Mouse (Mus musculus): Measurements from ENCODE around the gene Gm38392. TPM values are rescaled to one million over a fixed set of nuclear protein-coding genes. Genes with fewer than 3 reads are reported as not detected.

The Gm38392 gene
- polyA plus RNA-seq, 1 experiment, result 0.22 TPM

DNA sequence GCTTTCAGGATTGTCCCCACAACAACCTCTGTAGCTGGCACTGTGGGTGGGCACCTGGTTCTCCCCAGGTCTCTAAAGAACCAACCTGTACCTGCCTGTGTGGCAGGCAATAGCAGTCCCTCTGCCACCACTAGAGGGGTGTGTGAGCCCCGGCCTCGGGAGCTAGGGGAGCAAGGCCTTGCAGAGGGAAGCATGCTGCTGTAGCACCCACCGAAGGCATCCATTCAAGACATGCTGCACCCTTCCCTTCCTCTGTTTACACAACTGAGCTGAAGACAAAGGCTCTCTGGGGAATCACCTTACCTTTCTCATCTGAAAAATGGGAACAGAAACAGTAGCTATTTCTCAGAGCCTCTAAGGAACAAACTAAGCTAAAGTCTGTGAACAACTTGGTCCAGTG lies 51.8 kb downstream of the Gm38392 start:
- H3K27me3 ChIP-seq (replicated peaks; ENCODE audit: control insufficient read depth, insufficient read depth, low read length), result no peaks in the 10 kb centered on the region
- H3K27ac ChIP-seq (ENCODE audit: insufficient read depth, low read depth, low read length), result no peak overlapping the region
- no peaks in the 10 kb centered on the region for H3K4me1 ChIP-seq (ENCODE audit: control insufficient read depth, insufficient read depth, low read length)
- H3K36me3 ChIP-seq (ENCODE audit: control insufficient read depth, insufficient read depth, low read length), result no peaks in the 10 kb centered on the region
- no peak for DNase-seq
- WGBS, result 27% methylated on average over 3 of the region's 3 CpGs
- TF ChIP-seq POLR2A (IDR thresholded peaks at IDR 0.05; ENCODE audit: low read depth, low read length) (no peak), CTCF (conservative IDR thresholded peaks at IDR 0.05; ENCODE audit: insufficient read depth, insufficient read length, low read depth, low read length) (peak; percentile 45; the same call in 1 of the 2 replicates)
- H3K4me3 ChIP-seq (ENCODE audit: insufficient read depth, low read depth, low read length), result no peak overlapping the region

DNA sequence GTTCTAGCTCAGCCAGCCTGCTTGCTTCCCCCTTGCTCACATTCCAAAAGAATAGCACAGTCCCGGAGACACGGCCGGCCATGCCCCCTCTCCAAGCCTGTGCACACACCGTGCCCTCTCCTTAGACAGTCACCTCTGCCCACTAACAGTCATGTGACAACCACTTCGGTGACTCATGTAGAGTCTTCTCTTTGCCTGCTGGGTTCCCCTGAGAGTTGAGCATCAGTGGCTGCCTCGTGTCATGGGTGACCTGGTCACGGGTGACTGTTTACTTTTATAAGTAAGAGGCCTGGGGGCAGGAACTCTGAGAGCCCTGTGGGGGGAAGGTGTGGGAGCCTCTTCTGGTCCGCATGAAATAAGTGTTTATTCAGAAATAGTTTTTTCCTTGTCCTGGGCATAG lies 53.0 kb downstream of the Gm38392 start:
- H3K4me1 ChIP-seq (ENCODE audit: control insufficient read depth, insufficient read depth, low read length), result no peaks in the 10 kb centered on the region
- WGBS, result 43% methylated on average over 8 of the region's 8 CpGs
- no peak overlapping the region for H3K4me3 ChIP-seq (ENCODE audit: insufficient read depth, low read depth, low read length)
- no peak overlapping the region for H3K27ac ChIP-seq (ENCODE audit: insufficient read depth, low read depth, low read length)
- no peak for DNase-seq
- no peaks in the 10 kb centered on the region for H3K27me3 ChIP-seq (replicated peaks; ENCODE audit: control insufficient read depth, insufficient read depth, low read length)
- H3K36me3 ChIP-seq (ENCODE audit: control insufficient read depth, insufficient read depth, low read length), result no peaks in the 10 kb centered on the region
- no peak for TF ChIP-seq POLR2A (IDR thresholded peaks at IDR 0.05; ENCODE audit: low read depth, low read length)

DNA sequence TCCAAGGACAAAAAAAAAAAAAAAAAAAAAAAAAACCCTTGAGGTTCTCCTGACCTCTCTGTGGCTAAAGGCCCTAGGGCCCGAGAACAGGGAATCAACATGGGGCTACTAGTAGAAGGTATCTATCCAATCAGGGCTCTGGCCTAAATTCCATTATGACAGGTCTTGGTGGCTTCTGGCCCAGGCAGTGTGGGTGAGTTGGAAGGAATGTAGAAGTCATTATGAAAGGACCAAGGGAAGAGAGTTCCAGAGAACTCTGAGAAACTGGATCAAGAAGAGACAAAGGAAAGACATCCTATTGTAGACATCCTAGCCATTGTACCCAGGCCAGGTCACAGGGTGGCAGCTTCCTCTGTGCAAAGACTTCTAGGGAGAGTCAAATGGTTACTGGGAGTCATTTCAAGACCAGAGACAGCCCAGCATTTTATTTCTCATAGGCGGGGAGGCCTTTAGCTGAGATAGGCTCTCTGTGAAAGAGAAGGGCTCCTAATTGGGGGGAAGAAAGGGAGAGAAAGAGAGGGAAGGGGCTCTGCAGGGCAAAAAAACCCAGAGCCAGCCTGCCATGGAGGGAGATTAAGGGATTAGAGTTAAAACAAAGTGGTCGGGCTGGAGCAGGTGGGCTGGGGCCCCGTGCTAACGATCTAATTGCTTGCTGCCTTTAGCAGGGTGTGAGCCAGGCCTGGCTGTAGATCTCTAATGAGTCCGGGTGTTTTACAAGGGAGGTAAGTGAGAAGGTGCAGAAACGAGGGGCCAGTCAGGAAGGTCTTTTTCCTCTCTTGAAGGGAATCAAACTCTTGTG lies 54.0 kb downstream of the Gm38392 start:
- Histone ChIP-seq H3K4me3 (ENCODE audit: insufficient read depth, low read depth, low read length) (no peak overlapping the region), H3K4me1 (ENCODE audit: control insufficient read depth, insufficient read depth, low read length) (no peaks in the 10 kb centered on the region), H3K27ac (ENCODE audit: insufficient read depth, low read depth, low read length) (no peak overlapping the region), H3K27me3 (replicated peaks; ENCODE audit: control insufficient read depth, insufficient read depth, low read length) (no peaks in the 10 kb centered on the region), H3K36me3 (ENCODE audit: control insufficient read depth, insufficient read depth, low read length) (no peaks in the 10 kb centered on the region)
- WGBS, result 61% methylated on average over 7 of the region's 7 CpGs
- TF ChIP-seq CTCF (conservative IDR thresholded peaks at IDR 0.05; ENCODE audit: insufficient read depth, insufficient read length, low read depth, low read length) (no peak), POLR2A (IDR thresholded peaks at IDR 0.05; ENCODE audit: low read depth, low read length) (no peak)
- no peak for DNase-seq

DNA sequence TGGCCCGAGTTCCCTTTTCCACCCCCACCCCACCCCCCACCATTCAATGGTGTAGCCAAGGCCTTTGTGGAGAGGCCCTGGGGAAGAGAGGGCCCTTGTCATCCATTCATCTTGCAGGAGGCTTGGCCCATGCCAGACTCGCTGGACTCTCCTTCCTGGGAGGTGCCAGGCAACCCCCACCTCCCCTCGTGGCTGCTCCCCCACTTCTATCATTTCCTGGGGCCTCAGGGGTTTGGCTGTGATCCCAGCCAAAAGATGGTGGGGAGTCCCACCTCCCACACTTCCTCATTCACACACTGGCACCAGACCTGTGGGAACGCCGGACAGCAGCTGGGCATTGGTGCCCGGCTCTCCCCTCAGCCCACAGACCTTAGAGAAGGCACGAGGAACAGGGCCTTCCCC lies 54.7 kb downstream of the Gm38392 start:
- TF ChIP-seq POLR2A (IDR thresholded peaks at IDR 0.05; ENCODE audit: low read depth, low read length) (no peak), CTCF (conservative IDR thresholded peaks at IDR 0.05; ENCODE audit: insufficient read depth, insufficient read length, low read depth, low read length) (no peak)
- H3K27ac ChIP-seq (ENCODE audit: insufficient read depth, low read depth, low read length), result no peak overlapping the region
- H3K27me3 ChIP-seq (replicated peaks; ENCODE audit: control insufficient read depth, insufficient read depth, low read length), result no peaks in the 10 kb centered on the region
- H3K4me3 ChIP-seq (ENCODE audit: insufficient read depth, low read depth, low read length), result no peak overlapping the region
- WGBS, result 48% methylated on average over 7 of the region's 7 CpGs
- no peaks in the 10 kb centered on the region for H3K4me1 ChIP-seq (ENCODE audit: control insufficient read depth, insufficient read depth, low read length)
- H3K36me3 ChIP-seq (ENCODE audit: control insufficient read depth, insufficient read depth, low read length), result no peaks in the 10 kb centered on the region
- no peak for DNase-seq

DNA sequence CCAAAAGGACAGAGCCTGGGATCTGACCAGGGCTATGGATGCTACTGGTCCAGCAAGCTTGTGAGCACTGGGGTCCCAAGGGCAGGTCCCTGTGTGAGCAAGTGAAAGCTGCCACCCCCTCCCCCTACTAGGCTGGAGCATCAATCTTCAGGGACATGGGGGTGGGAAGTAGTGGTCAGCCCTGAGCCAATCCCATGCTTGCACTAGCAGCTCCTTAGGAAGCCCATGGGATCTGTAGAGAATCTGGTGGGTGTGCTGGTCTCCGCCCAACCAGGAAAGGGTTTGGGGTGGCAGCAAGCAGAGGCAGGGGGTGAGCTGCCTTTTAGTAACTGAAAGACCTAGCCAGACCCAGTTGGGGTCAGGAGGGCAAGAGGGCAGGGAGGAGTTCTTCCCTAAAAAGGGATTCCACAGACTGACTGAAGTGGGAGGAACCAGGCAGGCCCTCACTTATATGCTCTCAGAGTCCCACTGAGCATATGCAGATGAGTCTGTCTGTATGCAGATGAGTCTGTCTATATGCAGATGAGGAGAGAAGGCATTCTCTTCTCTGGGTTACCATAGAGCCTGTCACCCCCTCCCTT lies 55.9 kb downstream of the Gm38392 start:
- Histone ChIP-seq H3K36me3 (ENCODE audit: control insufficient read depth, insufficient read depth, low read length) (no peaks in the 10 kb centered on the region), H3K4me1 (ENCODE audit: control insufficient read depth, insufficient read depth, low read length) (no peaks in the 10 kb centered on the region), H3K27me3 (replicated peaks; ENCODE audit: control insufficient read depth, insufficient read depth, low read length) (no peaks in the 10 kb centered on the region), H3K27ac (ENCODE audit: insufficient read depth, low read depth, low read length) (no peak overlapping the region), H3K4me3 (ENCODE audit: insufficient read depth, low read depth, low read length) (no peak overlapping the region)
- 68% methylated on average over 1 of the region's 1 CpGs for WGBS
- no peak for DNase-seq
- TF ChIP-seq CTCF (conservative IDR thresholded peaks at IDR 0.05; ENCODE audit: insufficient read depth, insufficient read length, low read depth, low read length) (no peak), POLR2A (IDR thresholded peaks at IDR 0.05; ENCODE audit: low read depth, low read length) (no peak)

DNA sequence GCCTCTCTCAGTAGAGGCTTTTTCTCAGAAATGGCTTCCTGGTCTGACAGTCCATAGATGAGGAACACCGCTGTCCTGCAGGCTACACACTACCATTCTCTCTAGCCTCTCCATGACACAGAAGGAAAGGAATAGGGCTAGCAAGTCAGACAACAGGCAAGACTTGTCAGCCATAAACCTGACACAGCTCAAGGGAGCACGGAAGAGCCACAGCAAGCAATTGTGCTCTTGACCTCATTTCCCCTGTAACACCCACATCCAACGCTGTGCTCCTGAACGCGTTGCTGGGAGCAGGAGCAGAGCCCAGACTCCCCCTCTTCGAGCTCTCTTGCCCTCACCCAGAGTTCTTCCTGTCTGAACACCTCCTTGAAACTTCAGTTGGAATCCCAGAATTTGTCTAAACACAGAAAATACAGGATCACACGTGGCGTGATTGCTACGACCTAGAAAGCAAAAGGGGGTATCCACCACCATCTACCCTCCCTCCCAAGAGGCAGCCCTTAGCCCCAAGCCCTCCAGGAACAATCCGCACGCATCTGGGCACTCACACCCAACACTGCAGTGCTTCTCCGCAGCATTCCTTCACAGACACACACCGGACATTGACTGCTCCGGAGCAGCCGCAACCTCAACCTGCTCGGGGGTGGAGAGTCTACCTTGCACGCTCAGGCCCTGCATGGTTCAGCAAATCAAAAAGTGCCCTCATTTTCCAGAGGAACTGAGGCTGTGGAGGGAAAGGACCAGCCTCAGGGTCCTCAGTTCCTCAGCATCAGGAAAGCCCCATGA lies 56.6 kb downstream of the Gm38392 start:
- WGBS, result 18% methylated on average over 17 of the region's 17 CpGs
- Histone ChIP-seq H3K27ac (ENCODE audit: insufficient read depth, low read depth, low read length) (no peak overlapping the region), H3K4me1 (ENCODE audit: control insufficient read depth, insufficient read depth, low read length) (no peaks in the 10 kb centered on the region), H3K36me3 (ENCODE audit: control insufficient read depth, insufficient read depth, low read length) (no peaks in the 10 kb centered on the region), H3K27me3 (replicated peaks; ENCODE audit: control insufficient read depth, insufficient read depth, low read length) (no peaks in the 10 kb centered on the region), H3K4me3 (ENCODE audit: insufficient read depth, low read depth, low read length) (no peak overlapping the region)
- TF ChIP-seq CTCF (conservative IDR thresholded peaks at IDR 0.05; ENCODE audit: insufficient read depth, insufficient read length, low read depth, low read length) (no peak), POLR2A (IDR thresholded peaks at IDR 0.05; ENCODE audit: low read depth, low read length) (no peak)
- peak; percentile 31 for DNase-seq

DNA sequence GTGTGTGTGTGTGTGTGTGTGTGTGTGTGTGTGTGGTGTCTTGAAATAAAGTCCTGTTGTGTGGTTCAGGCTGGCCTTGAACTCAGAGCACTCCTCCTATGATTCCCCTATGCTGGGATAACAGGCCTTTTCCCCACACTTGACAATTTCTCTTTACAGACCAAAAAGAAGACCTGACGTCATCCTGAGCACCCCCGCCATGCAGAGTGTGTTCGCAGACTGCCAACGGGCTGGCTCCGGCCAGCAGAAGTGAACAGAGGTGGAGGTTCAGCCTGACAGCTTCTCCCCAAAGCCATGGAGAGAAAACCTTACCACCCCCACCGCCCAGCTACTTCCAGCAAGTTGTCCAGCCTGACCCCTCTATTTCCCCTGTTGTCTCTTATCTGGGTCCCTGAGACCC lies 57.5 kb downstream of the Gm38392 start:
- no peak for TF ChIP-seq POLR2A (IDR thresholded peaks at IDR 0.05; ENCODE audit: low read depth, low read length)
- no peak for TF ChIP-seq CTCF (conservative IDR thresholded peaks at IDR 0.05; ENCODE audit: insufficient read depth, insufficient read length, low read depth, low read length)
- Histone ChIP-seq H3K27ac (ENCODE audit: insufficient read depth, low read depth, low read length) (no peak overlapping the region), H3K4me3 (ENCODE audit: insufficient read depth, low read depth, low read length) (no peak overlapping the region), H3K27me3 (replicated peaks; ENCODE audit: control insufficient read depth, insufficient read depth, low read length) (no peaks in the 10 kb centered on the region), H3K4me1 (ENCODE audit: control insufficient read depth, insufficient read depth, low read length) (no peaks in the 10 kb centered on the region), H3K36me3 (ENCODE audit: control insufficient read depth, insufficient read depth, low read length) (no peaks in the 10 kb centered on the region)
- 74% methylated on average over 6 of the region's 6 CpGs for WGBS
- no peak for DNase-seq

Data from kidney, adult 2 months (tissue).